Mouse (Mus musculus) midbrain, postnatal 0 days (tissue): ENCODE results near the gene Ppp1r17. TPM values are rescaled to one million over a fixed set of nuclear protein-coding genes. Genes with fewer than 3 reads are reported as not detected.

Source experiments
- ATAC-seq: fragments of 200-750 bp; cut with Nextera tagmentation; 2 replicates; pipeline ENCODE4 v1.8.0; 2017; ENCODE audit warnings: moderate number of reproducible peaks, mild to moderate bottlenecking, moderate TSS enrichment, moderate library complexity; ENCODE audit not compliant: low FRiP score
- DNase-seq: peaks from one replicate; pipeline ENCODE4 v3.0.0-alpha.2; 2015; ENCODE audit warnings: low spot score
- H3K27ac ChIP-seq: fragments of 300-500 bp; sonication (generic); 2 replicates; pipeline ENCODE4 v1.5.1; 2014; ENCODE audit warnings: low read depth, mild to moderate bottlenecking, low read length, mixed read lengths
- H3K27me3 ChIP-seq: fragments of 300-500 bp; sonication (generic); 2 replicates; pipeline ENCODE4 v1.6.1; 2014; ENCODE audit warnings: low read length, control low read depth, mixed read lengths; ENCODE audit not compliant: insufficient read depth
- H3K36me3 ChIP-seq: fragments of 300-500 bp; sonication (generic); 2 replicates; pipeline ENCODE4 v1.6.1; 2014; ENCODE audit warnings: low read length, control low read depth, mixed read lengths; ENCODE audit not compliant: insufficient read depth
- H3K4me1 ChIP-seq: fragments of 300-500 bp; sonication (generic); 2 replicates; pipeline ENCODE4 v1.6.1; 2014; ENCODE audit warnings: mild to moderate bottlenecking, control low read depth, antibody characterized with exemption, low read length, mixed read lengths; ENCODE audit not compliant: insufficient read depth
- H3K4me2 ChIP-seq: fragments of 300-500 bp; sonication (generic); 2 replicates; pipeline ENCODE4 v1.6.1; 2014; ENCODE audit warnings: low read depth, mild to moderate bottlenecking, low read length, mixed read lengths; ENCODE audit not compliant: poor library complexity, severe bottlenecking
- H3K4me3 ChIP-seq: fragments of 300-500 bp; sonication (generic); 2 replicates; pipeline ENCODE4 v1.5.1; 2014; ENCODE audit warnings: low read depth, mild to moderate bottlenecking, low read length, moderate library complexity
- H3K9ac ChIP-seq: fragments of 300-500 bp; sonication (generic); replicated peaks from 2 replicates; pipeline ENCODE4 v1.6.1; 2014; ENCODE audit warnings: mild to moderate bottlenecking, low read length, moderate library complexity, mixed read lengths; ENCODE audit not compliant: poor library complexity, severe bottlenecking
- H3K9me3 ChIP-seq: fragments of 300-500 bp; sonication (generic); 2 replicates; pipeline ENCODE4 v1.6.1; 2016; ENCODE audit warnings: low read length, control low read depth
- CTCF ChIP-seq: IDR thresholded peaks from 2 replicates; pipeline ENCODE4 v1.5.1; 2016; ENCODE audit warnings: antibody characterized with exemption, mild to moderate bottlenecking
- WGBS: fragments of 180-500 bp; shearing (Covaris S2); extraction: QIAGEN DNeasy Blood & Tissue Kit; methylation state at CpG from one replicate; pipeline ENCODE4 v1.1.7; 2014; 5-methylcytosine and 5-hydroxymethylcytosine counted together
- polyA plus RNA-seq: library from polyadenylated mRNA; unstranded; fragments of >200 nt; fragmentation: Nextera tagmentation; extraction: Ambion mirVana; gene quantifications from 2 replicates; pipeline ENCODE4 v1.2.1, GENCODE M21; 2015
- total RNA-seq: library from RNA; depleted of rRNA; stranded (reverse); fragments of >200 nt; gene quantifications from 2 replicates; pipeline ENCODE4 v1.2.3, GENCODE M21; 2014; rRNA removed

Ppp1r17 gene
- total RNA-seq (0.27 and 0.90 TPM in 2 replicates), polyA plus RNA-seq (3.4 and 4.6 TPM in 2 replicates)

GRCm38 (mm10) chr6:56017291-56017994 lies at the start of gene Ppp1r17:
Gene Ppp1r17, plus strand, starts transcription at chr6:56017497.
- ATAC-seq (peak; percentile 78), DNase-seq (peak; percentile 60)
- TF ChIP-seq CTCF, result no peak
- Histone ChIP-seq H3K4me2 (0 out of 2 replicates have a peak within 1 kb of the TSS, but pooled peaks have one; percentile 1), H3K9ac (no peak within 1 kb of the TSS), H3K36me3 (no peaks in the 10 kb centered on the region), H3K27ac (no peak within 1 kb of the TSS), H3K4me3 (no peak within 1 kb of the TSS), H3K9me3 (no peaks in the 10 kb centered on the region), H3K4me1 (peaks cover 7% of the 10 kb centered on the region; the same call in 1 of the 2 replicates), H3K27me3 (no peaks in the 10 kb centered on the region)
- 29% methylated on average over 16 of the region's 16 CpGs for WGBS

GRCm38 (mm10) chr6:55972998-55973397 lies 44.3 kb upstream of the Ppp1r17 start:
- ATAC-seq (peak; percentile 74; the same call in 1 of the 2 replicates), DNase-seq (peak; percentile 88)
- Histone ChIP-seq H3K9ac (no peak overlapping the region), H3K27ac (no peak overlapping the region), H3K27me3 (no peaks in the 10 kb centered on the region), H3K4me3 (no peak overlapping the region), H3K9me3 (no peaks in the 10 kb centered on the region), H3K36me3 (no peaks in the 10 kb centered on the region), H3K4me2 (no peak overlapping the region), H3K4me1 (no peaks in the 10 kb centered on the region)
- peak; percentile 64 for TF ChIP-seq CTCF

DNA sequence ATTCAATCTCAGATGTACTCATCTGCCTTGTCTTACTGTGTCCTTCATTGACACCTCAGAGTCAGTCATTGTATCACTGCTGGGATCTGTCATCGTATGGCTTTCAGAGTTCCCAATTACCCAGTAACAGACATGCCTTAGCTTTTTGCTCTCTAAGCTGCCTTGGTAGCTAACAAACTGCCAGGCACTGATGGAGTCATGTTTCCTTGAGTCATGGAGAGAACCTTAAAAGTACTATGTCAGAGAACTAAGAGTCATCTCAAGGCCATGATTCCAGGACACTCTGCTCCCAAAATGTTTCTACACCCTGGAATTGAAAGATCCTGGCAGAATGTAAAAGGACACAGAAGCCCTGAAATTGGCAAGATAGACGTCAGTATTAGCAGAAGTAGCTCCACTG lies 37.5 kb upstream of the Ppp1r17 start:
- no peak for TF ChIP-seq CTCF
- Histone ChIP-seq H3K27me3 (no peaks in the 10 kb centered on the region), H3K9me3 (no peaks in the 10 kb centered on the region), H3K27ac (no peak overlapping the region), H3K36me3 (no peaks in the 10 kb centered on the region), H3K4me1 (no peaks in the 10 kb centered on the region), H3K4me3 (no peak overlapping the region), H3K4me2 (no peak overlapping the region), H3K9ac (no peak overlapping the region)
- DNase-seq (no peak), ATAC-seq (no peak)
- WGBS, result 79% methylated on average over 2 of the region's 2 CpGs

DNA sequence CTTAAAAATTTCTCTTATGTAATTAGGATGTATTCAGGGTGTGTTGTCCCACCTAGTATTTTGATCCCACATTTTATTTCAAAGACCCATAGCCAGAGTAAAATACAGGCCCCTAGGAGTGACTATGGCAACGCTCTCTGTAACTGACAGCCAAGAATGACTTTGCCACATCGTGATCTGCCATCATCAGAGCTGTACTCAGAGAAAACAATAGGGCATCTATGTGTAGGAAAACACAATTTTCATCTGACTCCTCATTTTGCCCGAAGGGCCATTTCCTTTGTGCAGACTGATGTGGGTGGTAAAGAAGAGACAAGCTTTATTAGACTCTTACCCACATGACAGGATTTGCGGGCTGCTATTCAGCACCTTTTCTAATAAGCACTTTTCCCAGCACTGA lies 8.6 kb upstream of the Ppp1r17 start:
- Histone ChIP-seq H3K4me2 (no peak overlapping the region), H3K4me1 (no peaks in the 10 kb centered on the region), H3K9me3 (no peaks in the 10 kb centered on the region), H3K27me3 (no peaks in the 10 kb centered on the region), H3K4me3 (no peak overlapping the region), H3K9ac (no peak overlapping the region), H3K36me3 (no peaks in the 10 kb centered on the region), H3K27ac (no peak overlapping the region)
- DNase-seq, result no peak
- TF ChIP-seq CTCF, result no peak
- ATAC-seq, result no peak
- 78% methylated on average over 4 of the region's 4 CpGs for WGBS

- H3K4me2 ChIP-seq, result no peak overlapping the region
- H3K36me3 ChIP-seq, result no peaks in the 10 kb centered on the region
- no peak for TF ChIP-seq CTCF
- H3K9me3 ChIP-seq, result no peaks in the 10 kb centered on the region
- H3K27me3 ChIP-seq, result no peaks in the 10 kb centered on the region
- peaks cover 5% of the 10 kb centered on the region; the same call in 1 of the 2 replicates for H3K4me1 ChIP-seq
- H3K27ac ChIP-seq, result no peak overlapping the region
- ATAC-seq (no peak), DNase-seq (no peak)
- WGBS, result 76% methylated on average over 5 of the region's 5 CpGs
- no peak overlapping the region for H3K9ac ChIP-seq
- no peak overlapping the region for H3K4me3 ChIP-seq
Observed at GRCm38 (mm10) chr6:56012384-56012783, 4.9 kb upstream of the Ppp1r17 start.

- H3K4me1 ChIP-seq, result peaks cover 7% of the 10 kb centered on the region; the same call in 1 of the 2 replicates
- H3K27ac ChIP-seq, result no peak overlapping the region
- no peaks in the 10 kb centered on the region for H3K36me3 ChIP-seq
- ATAC-seq (no peak), DNase-seq (no peak)
- TF ChIP-seq CTCF, result no peak
- H3K9me3 ChIP-seq, result no peaks in the 10 kb centered on the region
- WGBS, result 63% methylated on average over 2 of the region's 2 CpGs
- H3K9ac ChIP-seq, result no peak overlapping the region
- no peak overlapping the region for H3K4me2 ChIP-seq
- H3K27me3 ChIP-seq, result no peaks in the 10 kb centered on the region
- H3K4me3 ChIP-seq, result no peak overlapping the region
Observed at GRCm38 (mm10) chr6:56019632-56020031, 2.3 kb downstream of the Ppp1r17 start.
